Comparison of ENCODE assay signal across 11 mouse cellular contexts in genomic region chr11:75049807-75050206, GRCm38 (mm10).
A peak's percentile ranks its signal among the peaks of the same experiment; 100 is the strongest.
DNase-seq lines count a peak whose midpoint lies in the region; ATAC-seq lines count a peak whose summit lies in the region.
"Had no signal": no experiment of that assay in that cellular context is flagged by ENCODE, and none has a peak within 500 bp of the region (broad histone marks: within the 10 kb centered on the region; RNA-seq: fewer than 3 reads in every experiment).

No protein-coding gene starts in this region.

- peaks cover 90% of the 10 kb centered on the region for H3K4me1 ChIP-seq in heart, embryonic 13.5 days
- H3K4me1 ChIP-seq in neural tube, embryonic 11.5 days (ENCODE audit: control insufficient read depth, insufficient read depth, low read length), result peaks cover 17% of the 10 kb centered on the region
- peaks cover 54% of the 10 kb centered on the region for H3K4me1 ChIP-seq in neural tube, embryonic 15.5 days
- H3K4me1 ChIP-seq in stomach, embryonic 16.5 days (ENCODE audit: control insufficient read depth, insufficient read depth, low read length), result peaks cover 68% of the 10 kb centered on the region
- H3K4me1 ChIP-seq: midbrain, embryonic 10.5 days had no signal

- H3K4me3 ChIP-seq in heart, embryonic 13.5 days, result no peak overlapping the region
- H3K4me3 ChIP-seq in neural tube, embryonic 11.5 days (ENCODE audit: low read depth, low read length), result no peak overlapping the region
- H3K4me3 ChIP-seq in neural tube, embryonic 15.5 days (replicated peaks), result no peak overlapping the region
- H3K4me3 ChIP-seq in stomach, embryonic 16.5 days (replicated peaks; ENCODE audit: low read length), result no peak overlapping the region
- H3K4me3 ChIP-seq: midbrain, embryonic 10.5 days had no signal

- no peaks in the 10 kb centered on the region for H3K9me3 ChIP-seq in heart, embryonic 13.5 days
- no peaks in the 10 kb centered on the region for H3K9me3 ChIP-seq in neural tube, embryonic 11.5 days (ENCODE audit: control insufficient read depth, low read length)
- H3K9me3 ChIP-seq in neural tube, embryonic 15.5 days (replicated peaks), result no peaks in the 10 kb centered on the region
- no peaks in the 10 kb centered on the region for H3K9me3 ChIP-seq in stomach, embryonic 16.5 days (replicated peaks; ENCODE audit: control insufficient read depth, low read length)
- H3K9me3 ChIP-seq: midbrain, embryonic 10.5 days had no signal

- no peak for ATAC-seq in heart, embryonic 13.5 days (ENCODE audit: extremely low read depth, insufficient number of reproducible peaks, low FRiP score, low TSS enrichment)
- no peak for ATAC-seq in neural tube, embryonic 11.5 days (ENCODE audit: insufficient read depth, low FRiP score, low TSS enrichment)
- no peak for ATAC-seq in neural tube, embryonic 15.5 days (ENCODE audit: low FRiP score)
- no peak for ATAC-seq in stomach, embryonic 16.5 days (ENCODE audit: insufficient read depth, low FRiP score)

- no peak overlapping the region for H3K4me2 ChIP-seq in heart, embryonic 13.5 days
- no peak overlapping the region for H3K4me2 ChIP-seq in neural tube, embryonic 11.5 days (ENCODE audit: low read depth)
- no peak overlapping the region for H3K4me2 ChIP-seq in neural tube, embryonic 15.5 days
- H3K4me2 ChIP-seq in stomach, embryonic 16.5 days (ENCODE audit: low read depth, low read length), result no peak overlapping the region

- 66% methylated on average over 2 of the region's 2 CpGs for WGBS in heart, embryonic 13.5 days
- 48% methylated on average over 2 of the region's 2 CpGs for WGBS in neural tube, embryonic 11.5 days
- 35% methylated on average over 2 of the region's 2 CpGs for WGBS in neural tube, embryonic 15.5 days
- WGBS in stomach, embryonic 16.5 days, result 37% methylated on average over 2 of the region's 2 CpGs

- no peaks in the 10 kb centered on the region for H3K27me3 ChIP-seq in heart, embryonic 13.5 days (replicated peaks)
- no peaks in the 10 kb centered on the region for H3K27me3 ChIP-seq in neural tube, embryonic 11.5 days (ENCODE audit: control insufficient read depth, insufficient read depth, low read length)
- no peaks in the 10 kb centered on the region for H3K27me3 ChIP-seq in neural tube, embryonic 15.5 days (replicated peaks)
- H3K27me3 ChIP-seq in stomach, embryonic 16.5 days (ENCODE audit: control insufficient read depth, insufficient read depth, low read length), result no peaks in the 10 kb centered on the region

- H3K27ac ChIP-seq in heart, embryonic 13.5 days (replicated peaks), result peak overlapping the region; percentile 85; the same call in 1 of the 2 replicates
- 0 out of 2 replicates have a peak overlapping the region, but pooled peaks have one; percentile 17 for H3K27ac ChIP-seq in neural tube, embryonic 11.5 days (ENCODE audit: low read depth, low read length)
- H3K27ac ChIP-seq in neural tube, embryonic 15.5 days (replicated peaks), result no peak overlapping the region
- H3K27ac ChIP-seq in stomach, embryonic 16.5 days (ENCODE audit: low read length), result peak overlapping the region; percentile 96
- H3K27ac ChIP-seq: midbrain, embryonic 10.5 days had no signal

- H3K36me3 ChIP-seq in heart, embryonic 13.5 days, result peaks cover 10% of the 10 kb centered on the region; the same call in 1 of the 2 replicates
- H3K36me3 ChIP-seq in neural tube, embryonic 11.5 days (ENCODE audit: control insufficient read depth, insufficient read depth, low read length), result 0 out of 2 replicates have a peak, but pooled peaks cover 2% of the 10 kb centered on the region
- no peaks in the 10 kb centered on the region; the same call in 1 of the 2 replicates for H3K36me3 ChIP-seq in neural tube, embryonic 15.5 days
- no peaks in the 10 kb centered on the region for H3K36me3 ChIP-seq in stomach, embryonic 16.5 days (ENCODE audit: control insufficient read depth, insufficient read depth, low read length)

- no peak overlapping the region for H3K9ac ChIP-seq in heart, embryonic 13.5 days
- H3K9ac ChIP-seq in neural tube, embryonic 11.5 days (ENCODE audit: low read length), result no peak overlapping the region
- no peak overlapping the region for H3K9ac ChIP-seq in neural tube, embryonic 15.5 days (replicated peaks)
- H3K9ac ChIP-seq in stomach, embryonic 16.5 days (ENCODE audit: low read length), result no peak overlapping the region

- DNase-seq in heart, adult 8-10 months (ENCODE audit: low spot score), result no peak
- DNase-seq in neural tube, embryonic 11.5 days (ENCODE audit: low spot score), result no peak
- peak; percentile 27 for DNase-seq in kidney, postnatal 14 days
- no peak for DNase-seq in layer of hippocampus, postnatal 25 days (ENCODE audit: extremely low spot score in 1 of 2, low spot score in 1 of 2)
- DNase-seq in thymus, adult 18-20 months, result no peak
- DNase-seq: cerebellum, postnatal 25 days; thymus, postnatal 36 days had no signal
